Mouse (Mus musculus): Measurements from ENCODE around the gene Crlf1.

Gene Crlf1

GRCm38 (mm10) chr8:70522592-70523403, 29.8 kb downstream of the Crlf1 start:
- DNase-seq (ENCODE audit: low spot score): peak; percentile 89

- DNase-seq (ENCODE audit: low spot score): no peak
Observed at GRCm38 (mm10) chr8:70527111-70527511, 34.2 kb downstream of the Crlf1 start.

- DNase-seq (ENCODE audit: low spot score): peak; percentile 100
Observed at GRCm38 (mm10) chr8:70527512-70528181, 34.7 kb downstream of the Crlf1 start, which contains the start of the genes Fkbp8 and Kxd1. Gene Fkbp8 (plus strand): TSS chr8:70527724. Gene Kxd1 (minus strand): TSS chr8:70527956.

GRCm38 (mm10) chr8:70528182-70528797, 35.3 kb downstream of the Crlf1 start:
- no peak for DNase-seq (ENCODE audit: low spot score)

GRCm38 (mm10) chr8:70529299-70529698, 36.3 kb downstream of the Crlf1 start:
- DNase-seq (ENCODE audit: low spot score): no peak

- DNase-seq (ENCODE audit: low spot score): no peak
Observed at GRCm38 (mm10) chr8:70529741-70530161, 36.8 kb downstream of the Crlf1 start.

GRCm38 (mm10) chr8:70530314-70530713, 37.4 kb downstream of the Crlf1 start:
- DNase-seq (ENCODE audit: low spot score): no peak

- no peak for DNase-seq (ENCODE audit: low spot score)
Observed at GRCm38 (mm10) chr8:70534281-70534680, 41.3 kb downstream of the Crlf1 start.

GRCm38 (mm10) chr8:70535221-70535620, 42.3 kb downstream of the Crlf1 start:
- no peak for DNase-seq (ENCODE audit: low spot score)

GRCm38 (mm10) chr8:70535701-70536100, 42.7 kb downstream of the Crlf1 start:
- DNase-seq (ENCODE audit: low spot score): no peak

- no peak for DNase-seq (ENCODE audit: low spot score)
Observed at GRCm38 (mm10) chr8:70538024-70538579, 45.1 kb downstream of the Crlf1 start.

GRCm38 (mm10) chr8:70538633-70539076, 45.7 kb downstream of the Crlf1 start:
- DNase-seq (ENCODE audit: low spot score): peak; percentile 98

- peak; percentile 99 for DNase-seq (ENCODE audit: low spot score)
Observed at GRCm38 (mm10) chr8:70539077-70539813, 46.3 kb downstream of the Crlf1 start, which contains the start of gene Ell. Gene Ell (plus strand): TSS chr8:70539457.

GRCm38 (mm10) chr8:70540013-70540506, 47.1 kb downstream of the Crlf1 start:
- DNase-seq (ENCODE audit: low spot score): no peak

- no peak for DNase-seq (ENCODE audit: low spot score)
Observed at GRCm38 (mm10) chr8:70540507-70541071, 47.6 kb downstream of the Crlf1 start.

- DNase-seq (ENCODE audit: low spot score): no peak
Observed at GRCm38 (mm10) chr8:70541081-70541480, 48.1 kb downstream of the Crlf1 start.

GRCm38 (mm10) chr8:70544200-70544687, 51.3 kb downstream of the Crlf1 start:
- DNase-seq (ENCODE audit: low spot score): no peak

- DNase-seq (ENCODE audit: low spot score): no peak
Observed at GRCm38 (mm10) chr8:70546412-70546811, 53.5 kb downstream of the Crlf1 start.

GRCm38 (mm10) chr8:70547762-70548161, 54.8 kb downstream of the Crlf1 start:
- DNase-seq (ENCODE audit: low spot score): no peak

GRCm38 (mm10) chr8:70549412-70550184, 56.6 kb downstream of the Crlf1 start:
- no peak for DNase-seq (ENCODE audit: low spot score)
